Mouse (Mus musculus) lung, adult 2 months (tissue): ENCODE measurements around the gene Dppa3.

Experiments
- CTCF ChIP-seq: fragments of 200-500 bp; IDR thresholded peaks from 2 replicates; pipeline ENCODE4 v1.5.1; 2011; ENCODE audit warnings: mild to moderate bottlenecking, low read length, control low read depth; ENCODE audit not compliant: insufficient read depth
- POLR2A ChIP-seq: fragments of 200-500 bp; IDR thresholded peaks from 2 replicates; pipeline ENCODE4 v1.6.1; 2011; ENCODE audit warnings: low read depth, mild to moderate bottlenecking, control low read depth, low read length, borderline replicate concordance; ENCODE audit errors: extremely low read depth

- TF ChIP-seq POLR2A = no peak
- TF ChIP-seq CTCF = peak; percentile 50
Observed at GRCm38 (mm10) chr6:122633411-122633810, 7.2 kb downstream of the Dppa3 start.
